Mouse (Mus musculus): ENCODE results near the gene Nptn.

GRCm38 (mm10) chr9:58659331-58659730 lies 77.3 kb downstream of the Nptn start:
- TF ChIP-seq USF1 (IDR thresholded peaks at IDR 0.05; ENCODE audit: low read depth) (no peak), CTCF (IDR thresholded peaks at IDR 0.05; ENCODE audit: control insufficient read depth, insufficient read depth, insufficient read length) (no peak), MYOD1 (IDR thresholded peaks at IDR 0.05; ENCODE audit: control insufficient read depth, insufficient read length, low read depth) (no peak), CEBPB (IDR thresholded peaks at IDR 0.05; ENCODE audit: low read depth) (no peak), MAX (IDR thresholded peaks at IDR 0.05) (no peak), MYOG (IDR thresholded peaks at IDR 0.05; ENCODE audit: control insufficient read depth, extremely low read depth, insufficient read length) (no peak)
